Mouse (Mus musculus) liver, embryonic 14.5 days (tissue): ENCODE data around the gene Cast.

ENCODE experiments used
- CTCF ChIP-seq: IDR thresholded peaks from 2 replicates; pipeline ENCODE4 v1.5.1; 2016; ENCODE audit warnings: antibody characterized with exemption, low read depth, control low read depth
- EP300 ChIP-seq: IDR thresholded peaks from 2 replicates; pipeline ENCODE4 v1.6.1; 2016; ENCODE audit warnings: antibody characterized with exemption, low read depth

DNA sequence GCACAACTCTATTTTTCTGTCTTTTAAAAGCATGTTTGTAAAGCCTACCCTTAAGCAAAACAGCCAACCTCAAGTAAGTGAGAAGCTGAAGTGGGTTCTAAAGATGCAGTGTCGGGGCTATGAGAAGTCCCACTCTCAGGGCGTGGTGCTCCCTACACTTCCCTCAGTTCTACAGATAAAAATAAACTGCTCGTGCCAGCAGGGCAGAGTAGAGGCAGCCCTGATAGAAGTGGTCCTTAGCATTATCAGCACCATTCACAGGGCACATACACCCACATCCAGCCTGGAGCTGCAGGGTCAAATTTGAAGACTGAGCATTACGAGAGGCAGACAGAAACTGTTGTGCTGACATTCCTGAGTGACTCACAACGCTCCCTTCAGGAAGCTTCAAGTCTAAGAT is 72.8 kb downstream of the Cast start:
- TF ChIP-seq EP300: peak; percentile 82
- no peak; the same call in 1 of the 2 replicates for TF ChIP-seq CTCF
